Mouse (Mus musculus): ENCODE measurements at regions not wholly inside any gene's neighbourhood (a gene's known extent, or its start where the extent isn't known, plus 50 kb on each side); places are given as distances from the start of the nearest gene placed in this dataset.
A peak's percentile ranks its signal among the peaks of the same experiment; 100 is the strongest.

- TF ChIP-seq CTCF (IDR thresholded peaks at IDR 0.05; ENCODE audit: low read depth, low read length): peak; percentile 73
- no peak for TF ChIP-seq POLR2A (IDR thresholded peaks at IDR 0.05; ENCODE audit: insufficient read depth, low read length)
- no peak for TF ChIP-seq EP300 (IDR thresholded peaks at IDR 0.05; ENCODE audit: insufficient read depth, low read depth, low read length)
These were observed 240.2 kb upstream of the Ano5 start for GRCm38 (mm10) chr7:51270531-51271090.
